Mouse (Mus musculus) hindbrain, postnatal 0 days (tissue): Measurements from ENCODE around the gene Aldob. TPM values are rescaled to one million over a fixed set of nuclear protein-coding genes. Genes with fewer than 3 reads are reported as not detected.

Experiments used
- ATAC-seq: fragments of 200-750 bp; cut with Nextera tagmentation; 2 replicates; pipeline ENCODE4 v1.8.0; 2017; ENCODE audit warnings: mild to moderate bottlenecking, moderate TSS enrichment, moderate library complexity
- DNase-seq: peaks from one replicate; pipeline ENCODE4 v3.0.0-alpha.2; 2015; ENCODE audit warnings: low spot score
- H3K27ac ChIP-seq: fragments of 300-500 bp; sonication (generic); 2 replicates; pipeline ENCODE4 v1.5.1; 2014; ENCODE audit warnings: mild to moderate bottlenecking
- H3K27me3 ChIP-seq: fragments of 300-500 bp; sonication (generic); 2 replicates; pipeline ENCODE4 v1.6.1; 2014; ENCODE audit warnings: low read length, mixed read lengths; ENCODE audit not compliant: insufficient read depth
- H3K36me3 ChIP-seq: fragments of 300-500 bp; sonication (generic); 2 replicates; pipeline ENCODE4 v1.6.1; 2014; ENCODE audit warnings: low read length, mixed read lengths; ENCODE audit not compliant: insufficient read depth
- H3K4me1 ChIP-seq: fragments of 300-500 bp; sonication (generic); 2 replicates; pipeline ENCODE4 v1.6.1; 2014; ENCODE audit warnings: antibody characterized with exemption, low read length, mixed read lengths; ENCODE audit not compliant: insufficient read depth
- H3K4me2 ChIP-seq: fragments of 300-500 bp; sonication (generic); 2 replicates; pipeline ENCODE4 v1.6.1; 2014; ENCODE audit warnings: low read depth, mild to moderate bottlenecking, low read length, moderate library complexity, mixed read lengths
- H3K4me3 ChIP-seq: fragments of 300-500 bp; sonication (generic); 2 replicates; pipeline ENCODE4 v1.5.1; 2014; ENCODE audit warnings: low read length
- H3K9ac ChIP-seq: fragments of 300-500 bp; sonication (generic); replicated peaks from 2 replicates; pipeline ENCODE4 v1.6.1; 2014; ENCODE audit warnings: mild to moderate bottlenecking, low read length, moderate library complexity, mixed read lengths
- H3K9me3 ChIP-seq: fragments of 300-500 bp; sonication (generic); 2 replicates; pipeline ENCODE4 v1.6.1; 2016; ENCODE audit warnings: low read length, mixed read lengths
- CTCF ChIP-seq: IDR thresholded peaks from 2 replicates; pipeline ENCODE4 v1.5.1; 2016; ENCODE audit warnings: antibody characterized with exemption, control low read depth, low read depth
- WGBS: fragments of 180-500 bp; shearing (Covaris S2); extraction: QIAGEN DNeasy Blood & Tissue Kit; methylation state at CpG from one replicate; pipeline ENCODE4 v1.1.7; 2014; 5-methylcytosine and 5-hydroxymethylcytosine counted together
- polyA plus RNA-seq: library from polyadenylated mRNA; unstranded; fragments of >200 nt; fragmentation: Nextera tagmentation; extraction: Ambion mirVana; gene quantifications from 2 replicates; pipeline ENCODE4 v1.2.1, GENCODE M21; 2015
- total RNA-seq: library from RNA; depleted of rRNA; stranded (reverse); fragments of >200 nt; gene quantifications from 2 replicates; pipeline ENCODE4 v1.2.3, GENCODE M21; 2014

Gene Aldob
- total and polyA plus RNA-seq, 2 experiments from 2014 or later = 0.26 to 0.59 TPM

DNA sequence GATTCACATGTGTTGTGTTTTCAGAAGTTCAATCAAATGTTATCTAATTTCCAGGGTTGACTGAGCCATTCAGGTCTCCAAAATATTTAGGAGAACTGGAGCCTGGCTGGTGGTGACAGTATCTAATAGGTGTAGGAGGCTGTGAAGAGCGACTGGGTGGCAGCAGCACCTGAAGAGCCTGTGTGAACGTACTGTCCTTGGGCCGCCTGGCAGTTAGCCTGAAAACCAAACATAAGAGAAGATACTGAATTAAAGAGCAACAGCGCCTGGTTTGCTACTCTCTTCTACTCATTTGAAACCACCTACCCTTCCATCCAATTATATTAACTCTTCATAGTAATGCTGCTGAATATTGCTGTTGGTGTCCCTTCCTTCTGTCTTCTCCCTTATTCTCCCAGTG lies 12.7 kb downstream of the Aldob start:
- Histone ChIP-seq H3K4me2 (no peak overlapping the region), H3K27me3 (no peaks in the 10 kb centered on the region), H3K36me3 (peaks cover 5% of the 10 kb centered on the region), H3K4me1 (no peaks in the 10 kb centered on the region), H3K9me3 (no peaks in the 10 kb centered on the region), H3K9ac (no peak overlapping the region), H3K4me3 (no peak overlapping the region), H3K27ac (no peak overlapping the region)
- TF ChIP-seq CTCF = no peak
- DNase-seq (no peak), ATAC-seq (no peak)
- WGBS = 87% methylated on average over 4 of the region's 4 CpGs

DNA sequence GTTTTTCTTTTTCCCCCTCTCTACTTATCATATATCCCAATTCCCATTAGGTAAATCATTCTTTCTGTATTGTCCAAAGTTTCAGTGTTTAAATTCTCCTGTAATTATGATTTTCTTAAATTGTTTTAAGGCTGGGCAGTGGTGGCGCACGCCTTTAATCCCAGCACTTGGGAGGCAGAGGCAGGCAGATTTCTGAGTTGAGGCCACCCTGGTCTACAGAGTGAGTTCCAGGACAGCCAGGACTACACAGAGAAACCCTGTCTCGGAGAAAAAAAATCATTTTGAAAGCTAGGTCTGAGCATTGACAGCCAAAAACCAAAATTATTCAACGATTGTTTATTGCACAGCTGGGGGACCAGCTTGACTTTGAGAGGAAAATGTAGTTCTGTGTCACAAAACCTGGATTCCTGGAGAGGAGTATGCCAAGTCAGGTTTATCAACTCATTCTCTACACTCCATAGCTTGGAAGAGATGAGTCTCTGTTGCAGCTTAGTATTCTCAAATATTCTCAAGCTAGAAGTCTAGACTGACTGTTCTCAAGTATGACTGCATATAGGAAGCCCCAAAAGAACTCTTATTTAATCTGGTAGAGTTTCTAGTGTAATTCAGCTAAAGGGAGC lies 13.6 kb downstream of the Aldob start:
- DNase-seq (no peak), ATAC-seq (no peak)
- H3K9ac ChIP-seq = no peak overlapping the region
- H3K27ac ChIP-seq = no peak overlapping the region
- no peak overlapping the region for H3K4me3 ChIP-seq
- peaks cover 5% of the 10 kb centered on the region for H3K36me3 ChIP-seq
- WGBS = 94% methylated on average over 4 of the region's 4 CpGs
- no peak for TF ChIP-seq CTCF
- no peaks in the 10 kb centered on the region for H3K4me1 ChIP-seq
- no peaks in the 10 kb centered on the region for H3K27me3 ChIP-seq
- no peak overlapping the region for H3K4me2 ChIP-seq
- H3K9me3 ChIP-seq = no peaks in the 10 kb centered on the region

DNA sequence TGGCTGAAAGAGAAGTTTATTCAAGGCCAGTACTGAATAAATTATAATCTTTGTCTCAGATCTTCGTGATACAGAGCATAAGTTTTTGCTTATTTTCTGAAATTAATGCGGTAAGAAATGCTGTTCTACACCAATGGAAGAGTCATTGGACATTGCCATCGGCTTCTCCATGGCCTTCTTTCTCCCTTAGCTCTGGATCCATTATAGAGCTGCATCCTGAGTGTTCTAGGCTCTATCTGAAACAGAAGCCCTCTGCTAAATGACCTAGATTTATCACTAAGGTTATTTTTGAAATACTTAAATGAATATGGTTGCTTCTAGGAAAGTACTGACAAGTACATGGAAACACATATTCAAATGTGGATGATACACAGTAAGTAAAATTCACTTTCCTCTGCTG lies 14.3 kb downstream of the Aldob start:
- no peak for TF ChIP-seq CTCF
- no peaks in the 10 kb centered on the region for H3K4me1 ChIP-seq
- no peaks in the 10 kb centered on the region for H3K27me3 ChIP-seq
- no peak overlapping the region for H3K4me2 ChIP-seq
- peaks cover 5% of the 10 kb centered on the region; the same call in 1 of the 2 replicates for H3K9me3 ChIP-seq
- H3K27ac ChIP-seq = no peak overlapping the region
- ATAC-seq = no peak
- peaks cover 11% of the 10 kb centered on the region for H3K36me3 ChIP-seq
- no peak overlapping the region for H3K4me3 ChIP-seq
- DNase-seq = no peak
- H3K9ac ChIP-seq = no peak overlapping the region
- 91% methylated on average over 3 of the region's 3 CpGs for WGBS

DNA sequence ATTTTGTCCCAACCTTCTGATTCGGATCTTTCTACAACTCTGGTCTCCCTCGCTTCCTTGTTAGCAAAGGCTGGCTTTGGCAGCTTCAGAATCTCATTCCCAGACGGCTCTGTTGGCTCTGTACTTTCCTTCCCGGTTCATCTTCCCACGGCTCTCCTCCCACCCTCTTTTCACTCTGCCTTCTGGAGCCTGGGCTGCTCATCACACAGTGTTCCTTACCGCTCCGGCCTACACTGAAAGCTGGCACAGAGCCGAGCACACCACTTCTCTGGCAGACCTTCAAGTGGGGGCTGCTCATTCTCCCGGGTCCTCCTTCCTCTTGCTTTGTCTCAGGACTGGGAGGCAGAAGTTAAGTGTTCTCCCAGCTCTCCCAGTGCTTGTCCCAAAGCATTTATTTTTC lies 26.8 kb downstream of the Aldob start:
- DNase-seq (peak; percentile 5), ATAC-seq (no peak)
- Histone ChIP-seq H3K9ac (no peak overlapping the region), H3K4me2 (peak overlapping the region; percentile 79), H3K36me3 (peaks cover 3% of the 10 kb centered on the region; the same call in 1 of the 2 replicates), H3K9me3 (no peaks in the 10 kb centered on the region), H3K27me3 (no peaks in the 10 kb centered on the region), H3K4me1 (0 out of 2 replicates have a peak, but pooled peaks cover 7% of the 10 kb centered on the region), H3K27ac (no peak overlapping the region), H3K4me3 (no peak overlapping the region)
- TF ChIP-seq CTCF = no peak
- 43% methylated on average over 9 of the region's 9 CpGs for WGBS

DNA sequence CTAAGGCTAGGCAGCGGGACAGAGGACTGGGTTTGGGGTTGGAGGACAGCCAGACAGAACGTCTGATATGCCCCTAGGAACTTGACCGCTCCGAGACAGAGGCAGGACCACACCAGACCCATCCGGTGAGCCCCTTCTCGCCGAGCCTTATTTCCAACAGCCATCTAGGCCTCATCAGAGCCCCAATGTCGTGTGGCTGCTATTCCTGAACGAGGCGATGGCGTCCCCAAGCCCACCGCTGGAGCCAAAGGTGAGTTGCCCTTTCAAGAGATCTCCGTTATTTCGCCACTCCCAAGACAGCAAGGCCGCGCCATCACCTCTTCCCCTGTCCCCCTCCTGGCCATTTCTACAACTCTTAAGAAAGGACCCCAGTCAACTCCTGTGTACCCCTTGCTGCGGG lies 28.0 kb downstream of the Aldob start:
- Histone ChIP-seq H3K4me3 (peak overlapping the region; percentile 74), H3K9ac (peak overlapping the region; percentile 61), H3K9me3 (no peaks in the 10 kb centered on the region), H3K4me2 (peak overlapping the region; percentile 79), H3K36me3 (peaks cover 3% of the 10 kb centered on the region; the same call in 1 of the 2 replicates), H3K27me3 (no peaks in the 10 kb centered on the region), H3K27ac (peak overlapping the region; percentile 62; the same call in 1 of the 2 replicates), H3K4me1 (0 out of 2 replicates have a peak, but pooled peaks cover 7% of the 10 kb centered on the region)
- peak; percentile 81 for ATAC-seq
- DNase-seq = no peak
- WGBS = under 1% methylated on average over 17 of the region's 17 CpGs
- peak; percentile 45 for TF ChIP-seq CTCF

DNA sequence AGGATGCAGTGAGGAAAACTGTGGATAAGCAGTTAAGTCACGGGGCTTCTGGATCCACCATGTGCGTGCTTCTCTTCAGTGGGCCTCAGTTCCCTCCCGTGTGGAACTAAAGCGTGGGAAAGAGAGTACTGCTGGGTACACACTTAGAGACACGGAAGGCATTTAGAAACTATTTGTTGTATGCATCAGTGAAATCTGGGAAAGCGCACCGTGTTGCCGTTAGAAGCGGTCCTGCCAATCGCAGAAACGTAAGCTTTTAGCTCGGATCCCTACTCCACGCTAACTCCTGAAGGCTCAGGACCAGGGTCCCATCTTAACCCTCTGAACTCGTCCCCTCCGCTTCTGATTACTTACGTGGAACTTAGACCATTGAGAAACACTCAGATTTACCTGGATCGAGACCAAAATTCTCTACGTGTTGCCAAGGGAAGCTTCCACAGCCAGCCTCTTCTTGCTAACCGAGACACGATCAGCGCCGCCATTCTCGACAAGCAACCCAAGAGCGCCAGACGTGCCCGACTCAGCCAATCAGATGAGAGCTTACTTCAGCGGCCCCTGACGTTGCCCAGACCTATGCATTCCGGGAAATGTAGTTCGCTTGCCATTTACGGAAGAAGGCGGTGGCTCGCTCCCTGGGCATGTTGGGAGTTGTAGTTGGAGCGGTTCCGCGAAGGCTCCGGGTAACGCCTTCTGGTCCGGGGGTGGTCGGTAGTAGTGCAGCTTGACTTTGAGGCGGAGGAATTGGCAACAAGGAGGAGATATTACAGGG lies 28.6 kb downstream of the Aldob start, which contains the start of the genes Mrpl50 and Zfp189:
Mrpl50 (minus strand) TSS at position 522 of the 769 bp plus-strand sequence.
Zfp189 (plus strand) TSS at position 605 of the 769 bp plus-strand sequence.
- no peak; the same call in 1 of the 2 replicates for TF ChIP-seq CTCF
- ATAC-seq (peak; percentile 100), DNase-seq (peak; percentile 99)
- H3K36me3 ChIP-seq = peaks cover 3% of the 10 kb centered on the region; the same call in 1 of the 2 replicates
- WGBS = under 1% methylated on average over 41 of the region's 41 CpGs
- no peaks in the 10 kb centered on the region for H3K9me3 ChIP-seq
- peak within 1 kb of the TSS; percentile 79 for H3K4me2 ChIP-seq
- H3K4me1 ChIP-seq = 0 out of 2 replicates have a peak, but pooled peaks cover 7% of the 10 kb centered on the region
- peak within 1 kb of the TSS; percentile 61 for H3K9ac ChIP-seq
- peak within 1 kb of the TSS; percentile 74 for H3K4me3 ChIP-seq
- no peaks in the 10 kb centered on the region for H3K27me3 ChIP-seq
- peak within 1 kb of the TSS; percentile 72; the same call in 1 of the 2 replicates for H3K27ac ChIP-seq
